Mouse (Mus musculus) layer of hippocampus, adult 2 months (tissue): ENCODE measurements at regions not wholly inside any gene's neighbourhood (a gene's known extent, or its start where the extent isn't known, plus 50 kb on each side); places are given as distances from the start of the nearest gene placed in this dataset.

Experiments
- DNase-seq, 2 experiments: peaks; one replicate each; pipeline ENCODE4 v3.0.0; 2022; ENCODE audit warnings: low spot score in 2 of 2
- H3K27ac ChIP-seq: fragments of 200-600 bp; 2 replicates; pipeline ENCODE4 v1.8.1; 2022
- H3K4me3 ChIP-seq: fragments of 200-600 bp; 2 replicates; pipeline ENCODE4 v1.8.1; 2022; ENCODE audit warnings: mild to moderate bottlenecking
- CTCF ChIP-seq: fragments of 200-600 bp; conservative IDR thresholded peaks from 2 replicates; pipeline ENCODE4 v1.8.1; 2022; ENCODE audit warnings: antibody characterized with exemption, mild to moderate bottlenecking, moderate library complexity

- DNase-seq: peak; percentile 25 to 79
- peak; percentile 22 for TF ChIP-seq CTCF
- Histone ChIP-seq H3K4me3 (no peak overlapping the region), H3K27ac (peak overlapping the region; percentile 91)
These were observed 327.2 kb downstream of the Fam198b start for GRCm38 (mm10) chr3:80211323-80212109.

GRCm38 (mm10) chr3:80248611-80249010 is 364.3 kb downstream of the Fam198b start:
- peak in 1 of 2 experiments; percentile 55 for DNase-seq
- Histone ChIP-seq H3K27ac (peak overlapping the region; percentile 77), H3K4me3 (no peak overlapping the region)
- no peak for TF ChIP-seq CTCF

- Histone ChIP-seq H3K4me3 (no peak overlapping the region), H3K27ac (peak overlapping the region; percentile 68)
- DNase-seq: peak in 1 of 2 experiments; percentile 29
- TF ChIP-seq CTCF: no peak
These were observed 365.6 kb downstream of the Fam198b start for GRCm38 (mm10) chr3:80249974-80250373.

GRCm38 (mm10) chr3:80255304-80255703 is 371.0 kb downstream of the Fam198b start:
- Histone ChIP-seq H3K4me3 (no peak overlapping the region), H3K27ac (peak overlapping the region; percentile 62)
- no peak for DNase-seq
- TF ChIP-seq CTCF: no peak

GRCm38 (mm10) chr3:80256383-80256782 is 372.1 kb downstream of the Fam198b start:
- peak in 1 of 2 experiments; percentile 15 for DNase-seq
- TF ChIP-seq CTCF: no peak
- H3K4me3 ChIP-seq: no peak overlapping the region
- H3K27ac ChIP-seq: peak overlapping the region; percentile 62

GRCm38 (mm10) chr3:80263095-80263494 is 378.8 kb downstream of the Fam198b start:
- no peak for DNase-seq
- Histone ChIP-seq H3K4me3 (no peak overlapping the region), H3K27ac (no peak overlapping the region)
- no peak for TF ChIP-seq CTCF

GRCm38 (mm10) chr3:80284656-80285055 is 400.3 kb downstream of the Fam198b start:
- no peak for DNase-seq
- no peak overlapping the region for H3K27ac ChIP-seq

GRCm38 (mm10) chr3:80285246-80285645 is 400.9 kb downstream of the Fam198b start:
- Histone ChIP-seq H3K27ac (no peak overlapping the region), H3K4me3 (no peak overlapping the region)
- TF ChIP-seq CTCF: no peak
- no peak for DNase-seq

More at GRCm38 (mm10) chr3:80284656-80285055, 400.3 kb downstream of the Fam198b start:
- no peak for TF ChIP-seq CTCF
- H3K4me3 ChIP-seq: no peak overlapping the region

- DNase-seq: no peak
- no peak for TF ChIP-seq CTCF
- Histone ChIP-seq H3K27ac (peak overlapping the region; percentile 29; the same call in 1 of the 2 replicates), H3K4me3 (no peak overlapping the region)
These were observed 409.2 kb downstream of the Fam198b start for GRCm38 (mm10) chr3:80293485-80293884.

- H3K4me3 ChIP-seq: no peak overlapping the region
These were observed 423.3 kb downstream of the Fam198b start for GRCm38 (mm10) chr3:80307632-80308031.

GRCm38 (mm10) chr3:80309931-80310330 is 425.6 kb downstream of the Fam198b start:
- TF ChIP-seq CTCF: no peak
- H3K4me3 ChIP-seq: no peak overlapping the region
- no peak overlapping the region for H3K27ac ChIP-seq
- no peak for DNase-seq

More at GRCm38 (mm10) chr3:80307632-80308031, 423.3 kb downstream of the Fam198b start:
- peak in 1 of 2 experiments; percentile 19 for DNase-seq
- peak overlapping the region; percentile 81 for H3K27ac ChIP-seq
- no peak for TF ChIP-seq CTCF

GRCm38 (mm10) chr3:80311689-80312088 is 427.4 kb downstream of the Fam198b start:
- Histone ChIP-seq H3K27ac (no peak overlapping the region), H3K4me3 (no peak overlapping the region)
- TF ChIP-seq CTCF: no peak
- no peak for DNase-seq

GRCm38 (mm10) chr3:80322291-80322690 is 438.0 kb downstream of the Fam198b start:
- DNase-seq: no peak
- Histone ChIP-seq H3K4me3 (no peak overlapping the region), H3K27ac (no peak overlapping the region)
- TF ChIP-seq CTCF: no peak

GRCm38 (mm10) chr3:80324726-80325125 is 440.4 kb downstream of the Fam198b start:
- no peak for TF ChIP-seq CTCF
- DNase-seq: no peak
- no peak overlapping the region for H3K4me3 ChIP-seq
- H3K27ac ChIP-seq: no peak overlapping the region
